Mouse (Mus musculus) stomach, postnatal 0 days (tissue): ENCODE results near the gene Rps23.
"Not testable (repeated sequence)": the region's sequence is repeated elsewhere in the genome, so short reads cannot be mapped to it uniquely, and the experiment has no call there.

Experiments used
- CTCF ChIP-seq: IDR thresholded peaks from 2 replicates; pipeline ENCODE4 v1.5.1; 2016; ENCODE audit warnings: antibody characterized with exemption, low read depth, mild to moderate bottlenecking, moderate library complexity
- EP300 ChIP-seq: optimal IDR thresholded peaks from 2 replicates; pipeline ENCODE3; 2016; ENCODE audit warnings: antibody characterized with exemption

DNA sequence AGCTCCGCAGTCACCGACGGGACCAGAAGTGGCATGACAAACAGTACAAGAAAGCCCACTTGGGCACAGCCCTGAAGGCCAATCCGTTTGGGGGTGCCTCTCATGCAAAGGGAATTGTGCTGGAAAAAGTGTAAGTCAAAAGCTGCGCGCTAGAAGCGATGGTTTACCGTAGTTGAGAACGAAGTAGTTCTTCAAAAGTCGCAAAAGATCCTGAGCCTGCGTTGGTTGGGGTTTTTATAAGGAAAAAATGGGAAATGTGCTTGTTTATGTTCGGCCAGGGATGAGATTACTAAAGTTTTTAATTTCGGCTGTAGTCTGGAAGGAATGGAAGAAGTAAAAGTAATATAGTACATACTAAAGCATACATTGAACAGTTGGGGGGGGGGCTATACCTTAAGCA lies 859 bp downstream of the Rps23 start:
- not testable (repeated sequence) for TF ChIP-seq CTCF, EP300
